Mouse (Mus musculus): ENCODE results near the gene Olfr155.

Olfr155 gene

GRCm38 (mm10) chr4:43891247-43891646, 39.9 kb downstream of the Olfr155 start:
- DNase-seq (ENCODE audit: low read depth, low spot score), result no peak

- DNase-seq (ENCODE audit: low read depth, low spot score), result no peak
Observed at GRCm38 (mm10) chr4:43897209-43897608, 45.8 kb downstream of the Olfr155 start.

- no peak for DNase-seq (ENCODE audit: low read depth, low spot score)
Observed at GRCm38 (mm10) chr4:43899197-43899596, 47.8 kb downstream of the Olfr155 start.

GRCm38 (mm10) chr4:43903690-43904089, 52.3 kb downstream of the Olfr155 start:
- DNase-seq (ENCODE audit: low read depth, low spot score), result no peak

- peak; percentile 43 for DNase-seq (ENCODE audit: low read depth, low spot score)
Observed at GRCm38 (mm10) chr4:43906443-43906842, 55.1 kb downstream of the Olfr155 start.
